Mouse (Mus musculus) urinary bladder, adult 18-20 months (tissue): ENCODE measurements around the gene Cdh3.
"Not testable (repeated sequence)": the region's sequence is repeated elsewhere in the genome, so short reads cannot be mapped to it uniquely, and the experiment has no call there.

Experiments used
- DNase-seq, 2 experiments: peaks; one replicate each; pipeline ENCODE4 v3.0.0; 2022; ENCODE audit warnings: low spot score in 2 of 2, mixed read lengths in 2 of 2

Cdh3 gene

GRCm38 (mm10) chr8:106571551-106572172, 61.0 kb downstream of the Cdh3 start:
- DNase-seq: no peak

GRCm38 (mm10) chr8:106572175-106572574, 61.5 kb downstream of the Cdh3 start:
- not testable (repeated sequence) for DNase-seq

- DNase-seq: not testable (repeated sequence)
These were observed 62.5 kb downstream of the Cdh3 start, which contains the start of gene Gm10073 for GRCm38 (mm10) chr8:106573168-106573567. TSS of gene Gm10073 (minus strand) at chr8:106573461.

- no peak for DNase-seq
These were observed 63.6 kb downstream of the Cdh3 start for GRCm38 (mm10) chr8:106574283-106574682.

GRCm38 (mm10) chr8:106576849-106577555, 66.3 kb downstream of the Cdh3 start:
- peak in 1 of 2 experiments; percentile 22 for DNase-seq

- no peak for DNase-seq
These were observed 68.8 kb downstream of the Cdh3 start for GRCm38 (mm10) chr8:106579510-106579909.

- DNase-seq: no peak
These were observed 70.8 kb downstream of the Cdh3 start for GRCm38 (mm10) chr8:106581344-106582088.

GRCm38 (mm10) chr8:106584942-106585670, 74.4 kb downstream of the Cdh3 start:
- no peak for DNase-seq

- no peak for DNase-seq
These were observed 75.0 kb downstream of the Cdh3 start for GRCm38 (mm10) chr8:106585671-106586037.

- DNase-seq: no peak
These were observed 76.2 kb downstream of the Cdh3 start for GRCm38 (mm10) chr8:106586896-106587295.

- peak in 1 of 2 experiments; percentile 16 for DNase-seq
These were observed 78.0 kb downstream of the Cdh3 start for GRCm38 (mm10) chr8:106588443-106589431.

GRCm38 (mm10) chr8:106592458-106592857, 81.8 kb downstream of the Cdh3 start:
- DNase-seq: no peak

- not testable (repeated sequence) for DNase-seq
These were observed 84.9 kb downstream of the Cdh3 start for GRCm38 (mm10) chr8:106595623-106596022.

- DNase-seq: no peak
These were observed 86.4 kb downstream of the Cdh3 start for GRCm38 (mm10) chr8:106597067-106597466.

- no peak for DNase-seq
These were observed 88.7 kb downstream of the Cdh3 start for GRCm38 (mm10) chr8:106599265-106599979.

- DNase-seq: peak; percentile 81 to 85
These were observed 92.6 kb downstream of the Cdh3 start, which contains the start of gene Cdh1 for GRCm38 (mm10) chr8:106603131-106603819. TSS of gene Cdh1 (plus strand) at chr8:106603351.

- no peak for DNase-seq
These were observed 93.2 kb downstream of the Cdh3 start for GRCm38 (mm10) chr8:106603933-106604332.

- DNase-seq: no peak
These were observed 95.0 kb downstream of the Cdh3 start for GRCm38 (mm10) chr8:106605657-106606056.

GRCm38 (mm10) chr8:106606121-106606520, 95.4 kb downstream of the Cdh3 start:
- DNase-seq: no peak
